Mouse (Mus musculus): ENCODE results near the gene Tcf7.

- TF ChIP-seq POU5F1 (IDR thresholded peaks at IDR 0.05; ENCODE audit: borderline replicate concordance, low read length) (no peak), CTCF (conservative IDR thresholded peaks at IDR 0.05; ENCODE audit: low read length) (no peak), NANOG (IDR thresholded peaks at IDR 0.05; ENCODE audit: borderline replicate concordance, low read length) (no peak)
Observed at GRCm38 (mm10) chr11:52283596-52284571, 1.1 kb upstream of the Tcf7 start.
